Mouse (Mus musculus) C2C12 (cell line): ENCODE measurements around the gene Tbc1d23.

ENCODE experiments used
- CEBPB ChIP-seq: IDR thresholded peaks from one replicate; pipeline ENCODE4 v1.6.1; 2011; ENCODE audit warnings: low read depth, mild to moderate bottlenecking, control low read depth, moderate library complexity
- CTCF ChIP-seq: IDR thresholded peaks from one replicate; pipeline ENCODE4 v1.5.1; 2011; ENCODE audit not compliant: control insufficient read depth, insufficient read depth, insufficient read length
- FOSL1 ChIP-seq: IDR thresholded peaks from one replicate; pipeline ENCODE4 v1.8.0; 2011; ENCODE audit warnings: mild to moderate bottlenecking, low read length; ENCODE audit not compliant: poor library complexity, insufficient read depth, severe bottlenecking
- MAX ChIP-seq: IDR thresholded peaks from one replicate; pipeline ENCODE4 v1.6.1; 2011; ENCODE audit warnings: mild to moderate bottlenecking, control low read depth
- MYOD1 ChIP-seq: IDR thresholded peaks from one replicate; pipeline ENCODE4 v1.6.1; 2011; ENCODE audit warnings: low read depth; ENCODE audit not compliant: control insufficient read depth, insufficient read length
- USF1 ChIP-seq: IDR thresholded peaks from one replicate; pipeline ENCODE4 v1.6.1; 2011; ENCODE audit warnings: low read depth, mild to moderate bottlenecking, control low read depth, moderate library complexity

DNA sequence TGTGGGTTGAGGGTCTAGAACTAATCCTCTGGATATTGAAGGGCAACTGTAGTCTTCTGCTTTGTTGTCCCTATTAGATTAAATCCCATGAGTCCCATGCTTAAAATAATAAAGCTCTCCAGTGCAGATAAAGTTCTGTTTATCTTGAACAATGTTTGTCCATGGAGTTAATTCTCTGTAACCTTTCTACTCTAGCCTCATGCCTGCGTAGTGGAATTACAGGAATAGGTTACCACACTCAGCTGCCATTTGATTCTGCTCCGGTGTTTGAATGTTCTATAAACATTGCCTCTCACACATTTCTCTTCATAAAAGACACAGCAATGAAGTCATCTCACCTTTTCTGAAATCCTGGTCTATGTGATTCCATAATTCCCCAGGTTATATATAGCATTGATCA, 103.5 kb downstream of the Tbc1d23 start:
- TF ChIP-seq CTCF (no peak), USF1 (no peak), MYOD1 (no peak), CEBPB (no peak), MAX (no peak), FOSL1 (no peak)
